In genomic region chr11:4366389-4366788, GRCm38 (mm10) we compare ENCODE assay signal across 28 mouse cellular contexts.
"Had no signal": no experiment of that assay in that cellular context is flagged by ENCODE, and none has a peak within 500 bp of the region (broad histone marks: within the 10 kb centered on the region; RNA-seq: fewer than 3 reads in every experiment).

No protein-coding gene starts in this region.

- H3K4me3 ChIP-seq: embryonic facial prominence, embryonic 10.5 days; embryonic facial prominence, embryonic 12.5 days; embryonic facial prominence, embryonic 13.5 days; embryonic facial prominence, embryonic 15.5 days; erythroblast, embryonic 14.5 days; forebrain, embryonic 10.5 days; forebrain, embryonic 12.5 days; forebrain, embryonic 13.5 days; forebrain, embryonic 15.5 days; gastrocnemius, adult 2 months; heart, adult 2 months had no signal

- H3K27ac ChIP-seq: embryonic facial prominence, embryonic 10.5 days; embryonic facial prominence, embryonic 12.5 days; embryonic facial prominence, embryonic 13.5 days; embryonic facial prominence, embryonic 15.5 days; forebrain, embryonic 10.5 days; forebrain, embryonic 12.5 days; forebrain, embryonic 13.5 days; forebrain, embryonic 15.5 days; gastrocnemius, adult 2 months; heart, adult 2 months had no signal

- H3K27me3 ChIP-seq: embryonic facial prominence, embryonic 12.5 days; embryonic facial prominence, embryonic 13.5 days; embryonic facial prominence, embryonic 15.5 days; forebrain, embryonic 12.5 days; forebrain, embryonic 13.5 days; forebrain, embryonic 15.5 days had no signal

- H3K36me3 ChIP-seq: embryonic facial prominence, embryonic 10.5 days; embryonic facial prominence, embryonic 12.5 days; embryonic facial prominence, embryonic 13.5 days; embryonic facial prominence, embryonic 15.5 days; forebrain, embryonic 10.5 days; forebrain, embryonic 12.5 days; forebrain, embryonic 15.5 days had no signal

- H3K9me3 ChIP-seq: embryonic facial prominence, embryonic 10.5 days; embryonic facial prominence, embryonic 12.5 days; embryonic facial prominence, embryonic 13.5 days; embryonic facial prominence, embryonic 15.5 days; forebrain, embryonic 10.5 days; forebrain, embryonic 12.5 days; forebrain, embryonic 13.5 days; forebrain, embryonic 15.5 days had no signal

- ATAC-seq: forebrain, embryonic 13.5 days; forebrain, embryonic 14.5 days; forebrain, embryonic 15.5 days; forebrain, embryonic 16.5 days; forebrain, postnatal 0 days had no signal

- H3K4me1 ChIP-seq: embryonic facial prominence, embryonic 10.5 days; embryonic facial prominence, embryonic 12.5 days; embryonic facial prominence, embryonic 13.5 days; embryonic facial prominence, embryonic 15.5 days; forebrain, embryonic 10.5 days; forebrain, embryonic 12.5 days; forebrain, embryonic 13.5 days; forebrain, embryonic 15.5 days had no signal

- H3K9ac ChIP-seq: embryonic facial prominence, embryonic 12.5 days; embryonic facial prominence, embryonic 13.5 days; embryonic facial prominence, embryonic 15.5 days; forebrain, embryonic 12.5 days; forebrain, embryonic 13.5 days; forebrain, embryonic 15.5 days; forebrain, postnatal 0 days had no signal

- H3K4me2 ChIP-seq: embryonic facial prominence, embryonic 12.5 days; embryonic facial prominence, embryonic 13.5 days; embryonic facial prominence, embryonic 15.5 days; forebrain, embryonic 12.5 days; forebrain, embryonic 13.5 days; forebrain, embryonic 15.5 days had no signal

- DNase-seq: cerebellum, adult 8-10 months; cerebellum, adult 9-10 months; cerebellum, adult 9-11 months; cerebellum, postnatal 10 days; cerebellum, postnatal 14 days; cerebellum, postnatal 25 days; cerebellum, postnatal 36 days; embryo, embryonic 11 days; forebrain, postnatal 0 days; gastrocnemius, adult 2 months; gastrocnemius, postnatal 10 days; gastrocnemius, postnatal 14 days; gastrocnemius, postnatal 25 days; gastrocnemius, postnatal 36 days; heart, adult 11 months; heart, adult 18-20 months; heart, adult 2 months had no signal
